Mouse (Mus musculus) thymus, postnatal 4 days (tissue): ENCODE results near the gene Ubl4b.
A peak's percentile ranks its signal among the peaks of the same experiment; 100 is the strongest.

Experiments
- DNase-seq: peaks from one replicate; pipeline ENCODE4 v3.0.0; 2021

Ubl4b gene

GRCm38 (mm10) chr3:107517631-107518108 is 37.2 kb downstream of the Ubl4b start, which contains the start of gene Slc6a17:
Gene Slc6a17 (minus strand): TSS chr3:107518018.
- DNase-seq: peak; percentile 34

GRCm38 (mm10) chr3:107516776-107517630 is 37.9 kb downstream of the Ubl4b start:
- no peak for DNase-seq

- no peak for DNase-seq
Measured at GRCm38 (mm10) chr3:107515989-107516388, 38.9 kb downstream of the Ubl4b start.

- no peak for DNase-seq
Measured at GRCm38 (mm10) chr3:107511416-107511815, 43.5 kb downstream of the Ubl4b start.

GRCm38 (mm10) chr3:107508696-107509095 is 46.2 kb downstream of the Ubl4b start:
- DNase-seq: no peak

- no peak for DNase-seq
Measured at GRCm38 (mm10) chr3:107507966-107508365, 46.9 kb downstream of the Ubl4b start.

GRCm38 (mm10) chr3:107506531-107506930 is 48.3 kb downstream of the Ubl4b start:
- DNase-seq: no peak

GRCm38 (mm10) chr3:107505464-107506367 is 49.2 kb downstream of the Ubl4b start:
- DNase-seq: no peak

DNA sequence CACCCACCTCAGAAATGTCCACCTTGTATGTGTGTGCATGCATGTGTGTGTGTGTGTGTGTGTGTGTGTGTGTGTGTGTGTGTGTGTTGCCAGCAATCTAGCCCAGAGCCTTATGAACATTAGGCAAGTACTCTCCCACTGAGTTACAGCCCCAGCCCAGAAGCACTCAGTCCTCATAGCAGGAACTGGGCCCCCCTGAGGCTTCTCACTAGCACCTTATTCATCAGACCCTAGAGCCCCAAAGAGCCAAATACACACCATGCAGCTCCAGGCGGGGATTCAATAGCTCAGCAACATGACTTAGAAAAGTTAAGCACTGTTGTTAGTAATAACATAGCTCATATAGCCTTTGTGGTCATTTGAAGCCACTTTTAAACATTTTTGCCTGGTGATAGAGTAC is 50.3 kb downstream of the Ubl4b start:
- DNase-seq: no peak

GRCm38 (mm10) chr3:107503716-107504115 is 51.2 kb downstream of the Ubl4b start:
- no peak for DNase-seq
